Mouse (Mus musculus) urinary bladder, adult 2 months (tissue): ENCODE data around the gene Tmem37. TPM values are rescaled to one million over a fixed set of nuclear protein-coding genes. Genes with fewer than 3 reads are reported as not detected.

Source experiments
- DNase-seq: peaks from one replicate; pipeline ENCODE4 v3.0.0; 2022; ENCODE audit warnings: low spot score
- polyA plus RNA-seq: library from polyadenylated mRNA; depleted of rRNA; stranded (reverse); fragments of >200 nt; gene quantifications from 2 replicates; pipeline ENCODE4 v1.2.3, GENCODE M21; 2012

Tmem37 gene
- polyA plus RNA-seq, 1 experiment, result 7.6 TPM

DNA sequence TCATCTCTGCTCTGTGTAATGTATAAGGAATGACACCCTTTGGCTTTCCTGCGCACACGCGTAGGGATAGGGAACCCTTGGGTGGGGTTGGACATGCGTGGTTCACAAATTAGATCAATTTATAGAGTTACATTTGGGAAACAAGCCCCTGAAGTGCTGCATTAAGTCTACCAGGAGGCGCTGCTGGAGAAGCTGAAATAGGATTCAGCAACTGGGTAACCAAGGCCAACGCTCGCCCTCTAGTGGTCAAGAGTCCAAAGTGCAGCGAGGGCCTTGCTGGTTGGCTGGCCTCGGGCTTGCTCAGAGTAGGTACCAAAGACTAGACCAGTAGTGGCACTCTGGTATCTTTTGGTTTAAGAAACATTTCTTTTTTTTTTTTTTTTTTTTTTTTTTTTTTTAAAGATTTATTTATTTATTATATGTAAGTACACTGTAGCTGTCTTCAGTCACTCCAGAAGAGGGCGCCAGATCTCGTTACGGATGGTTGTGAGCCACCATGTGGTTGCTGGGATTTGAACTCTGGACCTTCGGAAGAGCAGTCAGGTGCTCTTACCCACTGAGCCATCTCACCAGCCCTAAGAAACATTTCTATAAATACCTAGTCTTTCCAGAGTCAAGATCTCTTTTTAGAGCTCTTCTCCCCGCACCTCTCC is 19.7 kb upstream of the Tmem37 start:
- peak; percentile 66 for DNase-seq

DNA sequence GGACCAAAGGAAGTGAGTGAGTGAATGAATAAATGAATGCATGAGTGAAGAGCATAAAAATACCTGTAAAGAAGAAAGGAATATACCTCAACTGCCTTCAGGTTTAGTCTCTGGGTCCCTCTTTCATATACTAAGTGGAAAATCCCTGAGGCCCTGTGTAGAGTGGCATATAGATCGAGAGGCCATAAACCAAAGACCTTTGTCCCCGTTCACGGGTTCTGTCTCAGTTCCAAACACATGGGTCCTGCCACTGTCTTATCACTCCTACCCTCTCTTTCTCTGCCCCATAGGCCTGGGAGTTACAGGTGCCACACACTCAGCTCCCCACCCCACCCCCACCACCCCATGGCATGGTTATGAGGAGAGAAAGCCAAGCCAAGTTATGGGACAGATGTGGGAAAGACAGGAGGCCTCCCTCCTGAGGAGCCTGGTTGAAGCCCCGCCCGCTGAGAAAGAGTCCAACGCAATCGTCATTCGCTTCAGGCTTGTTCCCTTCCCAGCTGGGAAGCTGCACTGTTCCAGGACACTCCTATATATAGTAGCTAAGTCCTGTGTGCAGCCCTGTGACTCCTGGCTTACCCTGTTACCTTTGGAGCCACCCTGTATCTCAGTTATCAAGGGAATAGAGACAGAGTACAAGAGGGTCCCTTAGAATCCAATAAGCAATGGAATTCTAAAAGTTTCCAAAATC is 17.2 kb upstream of the Tmem37 start:
- DNase-seq, result no peak

DNA sequence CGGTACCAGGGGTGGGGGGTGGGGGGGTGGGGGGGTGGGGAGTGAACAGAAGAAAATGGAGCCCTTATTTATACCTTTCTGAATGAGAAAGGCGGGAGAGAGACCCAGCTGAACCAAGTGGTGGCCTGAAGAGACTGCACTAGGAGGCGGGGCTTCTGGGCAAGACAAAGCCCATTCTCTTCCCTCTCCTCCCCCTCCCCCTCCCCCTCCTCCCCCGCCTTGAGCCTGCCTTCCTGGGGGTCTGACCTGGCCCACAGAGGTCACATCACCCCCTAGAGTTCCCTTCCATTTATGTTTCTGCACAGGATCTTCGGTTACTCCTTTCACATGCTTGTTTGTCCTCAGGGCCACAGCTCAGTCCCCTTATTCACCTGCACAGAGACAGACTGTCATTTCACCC is 15.3 kb upstream of the Tmem37 start:
- DNase-seq, result no peak

DNA sequence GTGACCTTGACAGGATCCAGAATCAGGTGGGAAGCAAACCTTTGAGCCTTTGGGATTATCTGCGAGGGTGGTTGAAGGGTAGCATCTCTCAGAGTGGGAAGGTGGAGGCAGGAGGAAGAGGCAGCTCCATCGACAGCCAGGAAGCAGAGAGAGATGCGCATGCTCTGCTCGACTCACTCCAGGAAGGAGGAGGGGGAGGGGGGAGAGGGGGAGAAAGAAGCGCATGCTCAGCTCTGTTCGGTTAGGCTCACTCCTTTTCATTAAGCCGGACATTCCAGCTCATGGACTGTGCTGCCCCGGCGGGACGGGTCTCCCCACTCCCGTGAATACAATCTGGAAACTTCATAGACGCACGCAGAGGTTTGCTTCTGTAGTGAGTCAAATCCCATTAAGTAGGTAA is 12.8 kb upstream of the Tmem37 start:
- DNase-seq, result no peak

DNA sequence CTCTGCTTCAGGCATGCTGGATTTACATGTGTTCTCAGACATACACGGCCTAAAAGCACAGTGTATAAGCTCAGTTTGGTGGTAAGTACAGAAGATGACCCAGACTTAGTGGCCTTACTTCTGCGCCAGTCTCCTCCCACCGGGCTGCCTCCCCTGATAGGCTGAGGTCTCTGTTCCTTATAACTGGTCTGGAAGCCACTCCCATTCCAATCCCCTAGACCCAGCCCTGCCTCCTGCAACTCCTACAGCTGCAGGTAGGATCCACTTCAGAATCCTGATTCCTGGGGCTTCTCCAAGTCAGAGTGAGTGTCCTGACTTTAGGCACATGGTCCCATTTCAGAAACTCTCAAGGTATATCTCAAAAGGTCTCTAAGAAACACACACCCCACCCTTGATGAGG is 11.8 kb upstream of the Tmem37 start:
- DNase-seq, result no peak

DNA sequence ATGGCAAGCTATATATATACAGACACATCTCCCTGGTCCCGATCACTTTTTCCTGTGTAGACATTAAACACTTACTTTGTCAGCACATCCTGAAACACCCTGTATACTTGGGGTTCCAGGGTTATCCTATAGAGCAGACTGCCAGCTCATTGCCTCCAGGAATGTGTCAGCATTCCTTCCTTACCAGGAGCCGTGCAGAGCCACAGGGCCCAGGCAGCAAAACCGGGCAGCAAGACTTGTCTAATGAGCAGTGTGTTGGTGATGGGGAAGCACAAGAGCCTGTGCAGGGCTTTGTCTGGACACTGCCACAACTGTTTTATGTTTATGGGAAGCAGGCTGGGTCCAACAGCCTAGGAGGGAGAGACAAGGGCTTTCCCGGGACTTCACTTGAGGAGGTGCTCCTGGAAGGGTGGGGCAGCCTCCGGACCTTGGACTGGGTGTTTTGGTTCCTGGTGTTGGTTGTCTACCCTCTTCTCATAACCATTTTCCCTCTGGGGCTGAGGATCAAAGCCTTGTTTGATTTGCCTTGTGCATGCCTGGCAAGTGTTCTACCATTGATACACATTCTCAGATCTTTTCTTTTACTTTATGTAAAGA is 10.1 kb upstream of the Tmem37 start:
- no peak for DNase-seq

DNA sequence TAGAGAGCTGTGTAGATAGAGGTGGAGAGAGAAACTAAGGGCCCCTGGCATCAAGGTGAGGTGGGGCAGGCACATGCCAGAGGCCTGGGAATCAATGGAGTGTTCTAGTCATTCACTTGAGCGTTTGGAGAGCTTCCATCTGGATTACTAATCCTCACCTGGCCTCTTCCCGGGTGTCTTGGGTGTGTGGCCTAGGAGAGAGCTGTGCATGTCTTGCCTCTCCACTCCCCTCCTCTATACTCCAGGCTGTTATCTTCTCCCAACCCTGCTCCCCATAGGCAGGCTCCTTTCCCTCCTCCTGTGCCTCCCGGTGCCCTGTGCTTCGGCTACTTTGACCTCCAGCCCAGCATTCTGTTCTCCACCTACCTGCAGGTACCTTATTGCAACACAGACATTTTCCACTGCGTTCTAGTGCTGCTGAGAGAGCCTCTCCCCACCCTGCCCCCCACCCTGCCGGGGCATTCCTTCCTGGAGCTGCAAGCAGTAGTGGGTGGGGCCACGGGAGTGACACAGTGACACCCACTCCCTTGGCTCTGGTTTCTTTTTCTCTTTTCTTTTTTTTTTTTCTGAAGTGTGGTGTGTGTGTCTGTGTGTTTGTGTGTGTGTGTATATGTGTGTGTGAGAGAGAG is 9.2 kb upstream of the Tmem37 start:
- no peak for DNase-seq

DNA sequence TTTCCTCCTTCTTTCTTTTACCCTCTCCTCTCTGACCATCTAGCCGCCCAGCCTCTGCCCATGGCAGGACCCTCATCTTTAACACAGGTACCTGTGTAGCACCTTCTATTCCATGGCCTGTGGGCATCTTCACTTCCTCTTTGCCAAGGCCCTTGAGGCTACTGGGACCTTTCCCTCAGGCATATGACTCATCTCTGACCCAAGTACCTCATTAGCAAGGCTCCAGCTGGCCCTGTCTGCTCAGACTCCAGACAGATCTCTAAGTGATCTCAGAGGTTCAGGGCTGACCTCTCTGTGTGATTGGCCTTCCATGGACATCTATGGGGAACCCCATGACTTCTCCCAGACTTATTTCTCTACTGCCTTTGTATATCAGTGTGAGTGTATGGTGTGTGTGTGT is 6.8 kb upstream of the Tmem37 start:
- DNase-seq, result no peak

DNA sequence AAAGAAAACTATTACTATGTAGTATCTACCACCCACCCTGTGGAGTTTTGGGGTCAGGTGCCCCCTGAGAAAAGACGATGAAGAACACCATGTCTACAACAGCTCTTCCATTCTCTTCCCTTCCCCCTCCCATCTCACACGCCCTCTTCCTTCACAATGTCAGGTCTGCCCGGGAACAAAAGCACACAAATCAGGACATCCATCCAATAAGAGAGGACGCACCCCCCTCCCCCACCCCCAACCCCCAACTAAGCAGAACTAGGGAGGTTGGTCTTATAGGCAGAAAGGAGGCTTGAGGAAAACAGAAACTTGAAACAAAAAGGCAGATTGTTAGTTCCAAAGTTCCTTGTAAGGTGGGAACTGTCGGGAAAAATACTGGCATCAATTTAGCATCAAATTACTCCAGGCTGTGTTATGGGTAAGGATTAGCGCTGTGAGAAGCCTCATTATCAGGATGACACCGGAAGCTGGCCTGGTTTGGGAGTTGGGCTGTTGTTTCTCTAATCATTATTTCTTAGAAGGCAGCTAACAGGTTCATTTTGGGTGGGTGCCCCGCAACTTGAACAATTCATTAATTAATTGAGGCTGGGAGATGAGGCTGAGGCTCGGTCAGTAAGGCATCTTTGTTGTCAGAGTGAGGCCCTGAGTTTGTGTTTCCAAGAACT is 4.0 kb upstream of the Tmem37 start:
- DNase-seq, result no peak

DNA sequence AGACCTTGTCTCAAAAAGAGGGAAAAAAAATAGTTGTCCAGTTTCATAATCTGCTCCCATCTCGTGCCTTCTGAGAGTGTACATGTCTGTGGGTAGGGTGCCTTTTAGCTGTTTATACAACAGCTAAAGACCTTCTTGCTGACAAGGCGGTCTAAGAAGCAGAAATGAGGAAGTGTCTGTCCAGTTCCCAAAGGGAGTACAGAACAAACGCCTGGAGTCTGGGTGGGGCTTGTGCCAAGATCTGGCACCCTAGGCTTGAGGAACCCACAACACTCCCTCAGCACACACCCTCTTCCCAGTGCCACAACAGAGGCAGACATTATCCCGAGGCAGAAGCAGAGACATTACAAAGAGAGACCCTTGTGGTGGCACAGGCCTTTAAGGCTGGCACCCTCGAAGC is 1.6 kb upstream of the Tmem37 start:
- no peak for DNase-seq

DNA sequence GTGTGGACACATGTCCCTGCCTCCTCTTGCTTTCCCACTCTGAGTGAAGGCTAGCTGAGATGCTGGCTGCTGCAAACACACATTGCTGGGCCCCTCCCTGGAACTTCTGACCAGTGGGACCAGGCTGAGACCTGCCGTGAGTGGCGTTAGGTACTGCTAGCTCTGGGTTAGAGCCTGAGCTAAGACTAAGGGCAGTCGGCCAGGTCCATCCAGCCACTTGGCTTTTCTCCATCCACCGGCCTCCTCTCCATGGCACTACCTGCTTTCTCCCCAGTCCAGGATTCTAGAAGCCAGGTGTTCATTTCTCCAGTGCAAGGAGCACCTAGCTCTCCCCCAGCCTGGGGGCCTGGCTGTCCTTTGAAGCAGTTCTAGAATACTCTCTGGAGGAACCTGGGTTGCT is 1.1 kb upstream of the Tmem37 start:
- DNase-seq, result no peak

DNA sequence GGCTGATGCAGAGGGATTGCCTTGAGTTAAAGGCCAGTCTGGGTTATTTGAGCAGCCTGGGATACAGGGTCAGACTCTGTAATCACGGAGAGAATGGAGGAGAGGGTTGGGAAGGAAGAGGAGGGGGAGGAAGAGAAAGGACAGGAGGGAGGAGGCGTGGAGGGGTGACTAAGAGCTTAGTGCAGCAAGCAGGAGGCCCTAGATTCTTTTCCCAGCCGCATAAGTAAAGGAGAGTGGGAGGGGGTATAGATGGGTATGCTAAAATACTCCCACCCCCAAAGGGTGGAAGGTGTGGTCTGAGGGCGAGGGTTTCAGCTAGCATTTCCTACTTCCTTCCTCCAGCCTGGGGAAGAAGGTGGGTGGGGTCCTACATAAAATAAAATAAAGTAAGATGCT is 431 bp upstream of the Tmem37 start:
- no peak for DNase-seq

DNA sequence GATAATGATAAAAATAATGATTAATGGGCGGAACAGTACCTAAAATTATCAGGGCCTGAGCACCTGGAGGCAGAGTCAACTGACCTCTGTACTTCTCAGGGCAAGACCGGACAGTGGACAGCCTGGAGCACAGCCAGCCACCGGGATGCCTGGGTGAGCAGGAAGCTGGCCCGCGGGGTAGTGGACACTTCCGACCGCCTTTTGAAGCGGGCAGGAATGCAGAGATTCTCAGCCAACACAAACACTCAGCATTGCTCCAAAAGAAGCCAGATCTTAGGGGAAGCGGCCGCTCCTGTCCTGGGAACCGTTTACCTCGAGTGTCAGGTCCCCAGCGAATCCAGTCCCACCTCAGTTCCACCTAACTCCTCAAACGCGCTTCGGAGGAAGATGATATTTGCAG is 974 bp downstream of the Tmem37 start:
- DNase-seq, result no peak

DNA sequence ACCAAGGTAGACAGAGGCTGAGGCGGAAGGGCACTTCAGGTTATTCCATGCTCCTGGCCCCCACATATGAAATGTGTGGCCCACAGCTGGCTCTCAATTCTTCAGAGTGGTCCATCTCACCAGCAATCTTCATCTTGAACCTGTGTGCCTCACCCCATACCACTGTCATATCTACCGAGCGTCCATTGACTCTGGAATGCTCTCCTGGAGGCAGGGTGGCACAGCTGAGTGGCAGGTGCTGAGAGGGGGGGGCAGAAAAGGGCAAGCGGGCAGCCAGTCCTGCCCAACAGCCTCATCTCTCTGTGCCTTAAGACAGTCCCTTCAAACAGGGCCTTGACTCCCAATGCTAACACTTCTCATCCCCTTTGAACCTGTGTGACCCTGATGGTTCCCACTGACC is 2.7 kb downstream of the Tmem37 start:
- no peak for DNase-seq

DNA sequence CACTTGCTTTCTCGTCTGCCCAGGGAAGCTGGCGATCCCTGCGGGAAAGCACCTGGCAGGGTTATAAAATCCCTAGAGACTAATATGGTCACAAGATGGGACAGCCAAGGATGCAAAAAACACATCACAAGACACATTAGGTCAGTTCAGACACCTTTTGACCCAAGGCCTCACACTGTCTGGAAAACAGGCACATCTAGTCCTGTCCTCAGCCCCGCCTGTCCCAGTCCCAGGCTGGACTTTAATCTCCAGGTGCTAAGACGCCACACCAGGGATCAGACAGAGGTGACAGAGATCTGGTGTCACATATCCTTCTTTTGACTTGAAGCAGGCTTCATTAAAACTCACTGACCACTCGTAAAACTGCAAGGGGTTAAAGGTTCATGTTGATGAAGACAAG is 3.7 kb downstream of the Tmem37 start:
- no peak for DNase-seq

DNA sequence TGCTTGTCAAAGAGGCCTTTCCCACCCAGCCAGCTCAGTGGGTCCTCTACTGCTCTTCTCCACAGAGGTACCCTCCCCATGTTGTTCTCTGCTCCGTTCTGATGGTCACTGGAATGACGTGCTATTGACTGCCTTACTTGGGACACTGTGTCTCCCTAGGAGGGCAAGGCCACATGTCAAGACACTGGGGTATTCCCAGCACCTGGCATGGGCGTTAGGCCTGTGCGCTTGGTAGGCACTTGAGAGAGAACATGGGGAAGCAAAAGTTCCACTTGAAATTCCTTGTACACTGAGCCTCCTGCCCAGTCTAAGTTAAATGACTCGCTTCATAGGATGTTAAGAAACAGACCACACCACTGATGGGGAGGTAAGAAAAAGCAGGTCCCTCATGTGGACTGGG is 4.8 kb downstream of the Tmem37 start:
- no peak for DNase-seq

DNA sequence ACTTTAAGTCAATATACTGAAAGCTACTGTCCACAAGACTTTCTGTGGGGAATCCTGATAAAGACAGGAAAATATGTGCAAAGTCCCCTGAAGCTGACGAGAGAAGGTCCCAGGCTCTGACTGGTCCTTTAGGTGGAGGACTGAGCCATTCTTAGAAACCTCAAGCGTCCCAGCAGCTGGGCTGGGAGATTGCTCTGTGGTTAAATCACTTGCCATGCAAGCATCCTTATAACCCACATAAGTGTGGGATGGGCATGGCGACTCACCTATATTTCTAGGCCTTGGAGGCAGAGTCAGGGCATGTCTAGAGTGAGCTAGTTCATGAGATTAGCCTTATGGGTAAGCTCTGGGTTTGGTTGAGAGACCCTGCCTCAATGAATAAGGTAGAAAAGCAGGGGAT is 7.2 kb downstream of the Tmem37 start:
- DNase-seq, result no peak

DNA sequence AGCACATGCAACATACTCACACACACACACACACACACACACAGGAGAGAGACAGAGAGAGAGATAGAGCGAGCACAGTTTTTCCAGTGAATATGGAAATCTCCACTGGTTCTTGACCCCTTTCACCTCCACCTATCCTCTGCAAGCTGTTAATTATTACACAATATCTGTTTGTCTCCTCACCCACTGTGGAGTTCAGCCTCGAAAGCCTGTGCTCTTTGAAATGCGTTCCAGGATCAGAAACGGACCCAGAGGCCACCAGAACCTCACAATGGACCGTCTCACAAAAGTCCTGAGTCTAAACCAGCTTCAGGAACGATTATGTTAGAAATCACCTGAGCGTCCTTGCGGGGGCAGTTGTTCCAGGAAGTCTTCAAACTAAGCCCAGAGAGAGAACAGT is 7.7 kb downstream of the Tmem37 start:
- no peak for DNase-seq

DNA sequence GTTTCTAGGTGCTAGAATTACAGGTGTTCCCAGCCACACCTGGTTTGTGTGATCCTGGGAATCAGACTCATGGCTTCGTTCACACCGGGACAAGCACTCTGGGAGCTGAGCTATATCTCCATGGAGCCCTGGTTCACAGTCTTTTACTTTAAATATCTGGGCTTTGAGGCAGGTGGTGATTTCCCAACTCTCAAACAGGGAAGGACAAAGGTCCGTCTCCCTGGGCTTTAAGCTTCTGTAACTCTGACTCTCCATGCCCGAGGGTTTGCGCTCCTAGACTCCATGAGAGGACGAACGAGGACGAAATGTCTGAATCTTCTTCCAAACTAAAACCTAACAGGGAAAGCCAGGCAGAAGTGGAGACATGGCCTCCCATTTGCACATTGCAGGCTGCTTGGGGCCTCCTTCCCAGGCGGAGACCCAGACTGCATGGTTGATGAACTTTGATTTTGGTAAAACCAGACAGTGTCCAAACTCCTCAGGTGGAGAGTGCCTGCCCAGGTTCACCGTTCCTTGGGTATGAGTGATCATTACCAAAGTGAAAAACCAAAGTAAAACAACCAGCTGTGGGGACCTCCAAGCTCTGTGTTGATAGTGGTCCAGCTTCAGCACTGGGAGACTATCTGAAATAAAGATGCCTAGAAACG is 9.7 kb downstream of the Tmem37 start:
- DNase-seq, result no peak

DNA sequence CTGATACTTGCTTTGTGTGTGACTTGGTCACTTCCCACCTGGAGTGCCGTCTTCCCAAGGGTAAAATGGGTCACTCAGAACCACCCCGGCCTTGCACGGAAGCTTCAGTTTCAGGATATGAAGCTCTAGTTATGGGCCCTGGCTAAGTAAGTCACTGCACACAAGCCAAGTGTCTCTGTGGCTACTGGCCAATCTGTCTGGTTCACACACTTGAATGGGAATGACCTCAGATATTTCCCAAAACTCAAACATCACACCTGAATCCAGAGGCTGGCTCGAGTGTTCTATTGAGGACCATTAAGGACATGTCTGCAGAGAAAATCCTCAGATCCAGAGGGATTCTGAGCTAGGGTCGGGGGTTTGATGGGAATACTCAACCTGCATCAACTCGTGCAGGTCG is 11.6 kb downstream of the Tmem37 start:
- no peak for DNase-seq

DNA sequence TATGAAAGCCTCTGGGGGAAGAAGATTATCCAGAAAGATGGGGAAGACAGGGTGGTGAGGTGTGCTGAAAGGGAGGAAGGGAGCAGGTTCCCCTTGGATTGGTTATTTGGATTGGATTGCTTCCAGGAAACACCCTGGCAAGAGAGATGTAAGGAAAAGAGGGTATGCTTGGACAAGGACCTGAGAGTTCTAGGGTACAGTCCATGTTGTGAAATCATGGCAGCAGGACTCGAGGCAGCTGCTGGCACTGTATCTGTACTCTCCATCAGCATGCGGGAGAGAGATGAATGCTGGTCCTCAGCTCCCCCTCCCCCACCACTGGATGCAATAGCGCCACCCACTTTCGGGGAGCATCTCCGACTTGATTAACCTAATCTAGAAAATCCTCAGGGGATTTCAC is 13.2 kb downstream of the Tmem37 start:
- DNase-seq, result no peak
